Mouse (Mus musculus): Measurements from ENCODE around the gene Cldn15. TPM values are rescaled to one million over a fixed set of nuclear protein-coding genes. Genes with fewer than 3 reads are reported as not detected.

Cldn15 gene
- polyA plus RNA-seq, 1 experiment from 2014 or later: 6.7 TPM

GRCm38 (mm10) chr5:137012401-137012950 lies 46.1 kb downstream of the Cldn15 start:
- 74% methylated on average over 15 of the region's 15 CpGs for WGBS (ENCODE audit: insufficient replicate concordance)
- H3K4me2 ChIP-seq (ENCODE audit: low read depth, low read length): no peak overlapping the region
- H3K4me1 ChIP-seq (ENCODE audit: insufficient read depth): no peaks in the 10 kb centered on the region
- ATAC-seq (no peak), DNase-seq (no peak)
- no peaks in the 10 kb centered on the region for H3K36me3 ChIP-seq (replicated peaks; ENCODE audit: insufficient read depth, low read length)
- H3K9ac ChIP-seq (replicated peaks): no peak overlapping the region
- no peak overlapping the region for H3K4me3 ChIP-seq (ENCODE audit: low read depth, low read length)
- H3K27me3 ChIP-seq (ENCODE audit: insufficient read depth, low read length): no peaks in the 10 kb centered on the region
- no peak for TF ChIP-seq EP300 (IDR thresholded peaks at IDR 0.05; ENCODE audit: low read depth)
- no peak for TF ChIP-seq CTCF (IDR thresholded peaks at IDR 0.05; ENCODE audit: low read depth)
- no peaks in the 10 kb centered on the region for H3K9me3 ChIP-seq (ENCODE audit: low read length)
- H3K27ac ChIP-seq (ENCODE audit: low read depth): no peak overlapping the region

- 90% methylated on average over 3 of the region's 3 CpGs for WGBS (ENCODE audit: insufficient replicate concordance)
These were observed 49.5 kb downstream of the Cldn15 start for GRCm38 (mm10) chr5:137015913-137016312.

GRCm38 (mm10) chr5:137024318-137024717 lies 57.9 kb downstream of the Cldn15 start:
- DNase-seq (no peak), ATAC-seq (no peak)
- TF ChIP-seq EP300 (IDR thresholded peaks at IDR 0.05; ENCODE audit: low read depth) (no peak), CTCF (IDR thresholded peaks at IDR 0.05; ENCODE audit: low read depth) (no peak)
- Histone ChIP-seq H3K9me3 (ENCODE audit: low read length) (no peaks in the 10 kb centered on the region), H3K4me1 (ENCODE audit: insufficient read depth) (no peaks in the 10 kb centered on the region), H3K36me3 (replicated peaks; ENCODE audit: insufficient read depth, low read length) (no peaks in the 10 kb centered on the region), H3K27me3 (ENCODE audit: insufficient read depth, low read length) (peaks cover 52% of the 10 kb centered on the region), H3K27ac (ENCODE audit: low read depth) (no peak overlapping the region), H3K9ac (replicated peaks) (no peak overlapping the region), H3K4me3 (ENCODE audit: low read depth, low read length) (no peak overlapping the region), H3K4me2 (ENCODE audit: low read depth, low read length) (no peak overlapping the region)
- WGBS (ENCODE audit: insufficient replicate concordance): 45% methylated on average over 3 of the region's 3 CpGs

More at GRCm38 (mm10) chr5:137015913-137016312, 49.5 kb downstream of the Cldn15 start:
- H3K27me3 ChIP-seq (ENCODE audit: insufficient read depth, low read length): no peaks in the 10 kb centered on the region
- H3K4me1 ChIP-seq (ENCODE audit: insufficient read depth): no peaks in the 10 kb centered on the region
- no peak overlapping the region for H3K27ac ChIP-seq (ENCODE audit: low read depth)
- H3K9me3 ChIP-seq (ENCODE audit: low read length): no peaks in the 10 kb centered on the region
- TF ChIP-seq CTCF (IDR thresholded peaks at IDR 0.05; ENCODE audit: low read depth): no peak
- TF ChIP-seq EP300 (IDR thresholded peaks at IDR 0.05; ENCODE audit: low read depth): no peak
- H3K36me3 ChIP-seq (replicated peaks; ENCODE audit: insufficient read depth, low read length): no peaks in the 10 kb centered on the region
- DNase-seq (no peak), ATAC-seq (no peak)
- no peak overlapping the region for H3K4me2 ChIP-seq (ENCODE audit: low read depth, low read length)
- no peak overlapping the region for H3K4me3 ChIP-seq (ENCODE audit: low read depth, low read length)
- H3K9ac ChIP-seq (replicated peaks): no peak overlapping the region

GRCm38 (mm10) chr5:137025132-137025531 lies 58.7 kb downstream of the Cldn15 start:
- H3K27me3 ChIP-seq (ENCODE audit: insufficient read depth, low read length): peaks cover 60% of the 10 kb centered on the region
- peaks cover 7% of the 10 kb centered on the region for H3K4me1 ChIP-seq (ENCODE audit: insufficient read depth)
- ATAC-seq (0 out of 2 replicates have a peak, but pooled peaks have one; percentile 16), DNase-seq (peak; percentile 86)
- H3K4me3 ChIP-seq (ENCODE audit: low read depth, low read length): no peak overlapping the region
- under 1% methylated on average over 23 of the region's 23 CpGs for WGBS (ENCODE audit: insufficient replicate concordance)
- TF ChIP-seq CTCF (IDR thresholded peaks at IDR 0.05; ENCODE audit: low read depth): peak; percentile 99
- TF ChIP-seq EP300 (IDR thresholded peaks at IDR 0.05; ENCODE audit: low read depth): no peak
- H3K4me2 ChIP-seq (ENCODE audit: low read depth, low read length): no peak overlapping the region
- no peaks in the 10 kb centered on the region for H3K9me3 ChIP-seq (ENCODE audit: low read length)
- H3K36me3 ChIP-seq (replicated peaks; ENCODE audit: insufficient read depth, low read length): no peaks in the 10 kb centered on the region
- H3K9ac ChIP-seq (replicated peaks): no peak overlapping the region
- no peak overlapping the region for H3K27ac ChIP-seq (ENCODE audit: low read depth)

MicroRNAs within 50 kb of the gene (microRNA counts, 519-probe panel; counts per million panel counts)
- not detected for microRNA mmu-miR-702

Small RNAs within 50 kb of the gene (microRNA-seq; reads per million reads assigned to microRNA genes)
- gene Mir702: 22.3 reads per million, percentile 28 among the genes with 10 or more reads in this experiment

Other genes with a start within 250 kb of the Cldn15 start
- 0.12 TPM in 1 of 2 replicates, not detected in the other for gene Col26a1, start 83.4 kb upstream of the Cldn15 start, polyA plus RNA-seq (2015; fragmentation: Nextera tagmentation; extraction: Ambion mirVana)
- 9.8 and 11.5 TPM in 2 replicates for gene Ift22, start 58.5 kb upstream of the Cldn15 start, polyA plus RNA-seq (2015; fragmentation: Nextera tagmentation; extraction: Ambion mirVana)
- gene Fis1, start 13.3 kb upstream of the Cldn15 start, polyA plus RNA-seq (2015; fragmentation: Nextera tagmentation; extraction: Ambion mirVana): 173 and 176 TPM in 2 replicates
- gene Plod3, start 20.4 kb downstream of the Cldn15 start, polyA plus RNA-seq (2015; fragmentation: Nextera tagmentation; extraction: Ambion mirVana): 7.6 and 8.8 TPM in 2 replicates
- gene Znhit1, start 21.4 kb downstream of the Cldn15 start, polyA plus RNA-seq (2015; fragmentation: Nextera tagmentation; extraction: Ambion mirVana): 44.1 and 47.2 TPM in 2 replicates
- gene Vgf, start 59.8 kb downstream of the Cldn15 start, polyA plus RNA-seq (2015; fragmentation: Nextera tagmentation; extraction: Ambion mirVana): not detected in 2 replicates
- 57.9 and 60.7 TPM in 2 replicates for gene Ap1s1, start 79.5 kb downstream of the Cldn15 start, polyA plus RNA-seq (2015; fragmentation: Nextera tagmentation; extraction: Ambion mirVana)
- 0.23 and 0.25 TPM in 2 replicates for gene Serpine1, start 105.7 kb downstream of the Cldn15 start, polyA plus RNA-seq (2015; fragmentation: Nextera tagmentation; extraction: Ambion mirVana)
- 6.4 and 7.4 TPM in 2 replicates for gene Trim56, start 149.6 kb downstream of the Cldn15 start, polyA plus RNA-seq (2015; fragmentation: Nextera tagmentation; extraction: Ambion mirVana)
- gene Muc3, start 182.7 kb downstream of the Cldn15 start, polyA plus RNA-seq (2015; fragmentation: Nextera tagmentation; extraction: Ambion mirVana): not detected in 2 replicates
- 0.07 and 0.09 TPM in 2 replicates for gene Muc3a, start 245.8 kb downstream of the Cldn15 start, polyA plus RNA-seq (2015; fragmentation: Nextera tagmentation; extraction: Ambion mirVana)

All from liver, postnatal 0 days (tissue).